Mouse (Mus musculus) liver, adult 2 months (tissue): ENCODE results near the gene Lrfn4. TPM values are rescaled to one million over a fixed set of nuclear protein-coding genes. Genes with fewer than 3 reads are reported as not detected.
A peak's percentile ranks its signal among the peaks of the same experiment; 100 is the strongest.
"Not testable (repeated sequence)": the region's sequence is repeated elsewhere in the genome, so short reads cannot be mapped to it uniquely, and the experiment has no call there.

ENCODE experiments used
- DNase-seq: peaks from one replicate; pipeline ENCODE4 v3.0.0-alpha.2; 2011; ENCODE audit warnings: low read depth, low spot score; ENCODE audit errors: extremely low read depth
- H3K27ac ChIP-seq: fragments of 200-500 bp; replicated peaks from 2 replicates; pipeline ENCODE4 v1.5.1; 2012; ENCODE audit warnings: low read depth, mild to moderate bottlenecking, control low read depth, inconsistent platforms, low read length; ENCODE audit not compliant: insufficient read depth
- H3K27me3 ChIP-seq: fragments of 200-500 bp; 2 replicates; pipeline ENCODE4 v1.6.1; 2012; ENCODE audit warnings: mild to moderate bottlenecking, moderate library complexity, low read length, inconsistent platforms; ENCODE audit not compliant: control insufficient read depth, insufficient read depth
- H3K36me3 ChIP-seq: fragments of 200-500 bp; 2 replicates; pipeline ENCODE4 v1.6.1; 2012; ENCODE audit warnings: low read length, inconsistent platforms; ENCODE audit not compliant: control insufficient read depth, insufficient read depth
- H3K4me1 ChIP-seq: fragments of 200-500 bp; 2 replicates; pipeline ENCODE4 v1.6.1; 2011; ENCODE audit warnings: low read length; ENCODE audit not compliant: control insufficient read depth, insufficient read depth
- H3K4me3 ChIP-seq: fragments of 200-500 bp; 2 replicates; pipeline ENCODE4 v1.5.1; 2011; ENCODE audit warnings: low read depth, mild to moderate bottlenecking, control low read depth, low read length, moderate library complexity; ENCODE audit not compliant: insufficient read depth
- H3K79me2 ChIP-seq: fragments of 200-500 bp; 2 replicates; pipeline ENCODE4 v1.6.1; 2012; ENCODE audit warnings: inconsistent platforms, mild to moderate bottlenecking, low read length, moderate library complexity; ENCODE audit not compliant: control insufficient read depth, insufficient read depth
- H3K9ac ChIP-seq: fragments of 200-500 bp; 2 replicates; pipeline ENCODE4 v1.6.1; 2012; ENCODE audit warnings: low read depth, mild to moderate bottlenecking, control low read depth, inconsistent platforms, low read length
- CTCF ChIP-seq: fragments of 200-500 bp; IDR thresholded peaks from 2 replicates; pipeline ENCODE4 v1.5.1; 2011; ENCODE audit warnings: low read depth, low read length, control low read depth
- POLR2A ChIP-seq: fragments of 200-500 bp; IDR thresholded peaks from 2 replicates; pipeline ENCODE4 v1.6.1; 2011; ENCODE audit warnings: low read length, control low read depth; ENCODE audit not compliant: insufficient read depth; ENCODE audit errors: extremely low read depth
- WGBS: fragments of 180-500 bp; shearing (Covaris S2); methylation state at CpG from one replicate; pipeline ENCODE4 v1.1.7; 2018; 5-methylcytosine and 5-hydroxymethylcytosine counted together
- polyA plus RNA-seq: library from polyadenylated mRNA; depleted of rRNA; stranded (reverse); fragments of >200 nt; gene quantifications from 2 replicates; pipeline ENCODE4 v1.2.3, GENCODE M21; 2012
- total RNA-seq: library from RNA; depleted of rRNA; stranded (reverse); fragments of >200 nt; gene quantifications from 2 replicates; pipeline ENCODE4 v1.2.3, GENCODE M21; 2014

The Lrfn4 gene
- total and polyA plus RNA-seq, 2 experiments, result 0.18 to 0.35 TPM

GRCm38 (mm10) chr19:4593792-4594522 is 21.5 kb downstream of the Lrfn4 start:
- H3K79me2 ChIP-seq, result peaks cover 13% of the 10 kb centered on the region; the same call in 1 of the 2 replicates
- H3K36me3 ChIP-seq, result no peaks in the 10 kb centered on the region
- H3K4me1 ChIP-seq, result peaks cover 48% of the 10 kb centered on the region
- DNase-seq, result peak; percentile 89
- no peaks in the 10 kb centered on the region for H3K27me3 ChIP-seq
- H3K9ac ChIP-seq, result peak overlapping the region; percentile 70
- H3K4me3 ChIP-seq, result peak overlapping the region; percentile 22; the same call in 1 of the 2 replicates
- WGBS, result 15% methylated on average over 7 of the region's 7 CpGs
- H3K27ac ChIP-seq, result peak overlapping the region; percentile 97
- TF ChIP-seq CTCF (no peak), POLR2A (no peak)

GRCm38 (mm10) chr19:4590025-4590424 is 25.4 kb downstream of the Lrfn4 start:
- TF ChIP-seq POLR2A (no peak), CTCF (no peak)
- peaks cover 57% of the 10 kb centered on the region for H3K4me1 ChIP-seq
- WGBS, result 96% methylated on average over 3 of the region's 3 CpGs
- no peak overlapping the region for H3K4me3 ChIP-seq
- peak overlapping the region; percentile 92 for H3K27ac ChIP-seq
- H3K9ac ChIP-seq, result 0 out of 2 replicates have a peak overlapping the region, but pooled peaks have one; percentile 40
- H3K79me2 ChIP-seq, result peaks cover 8% of the 10 kb centered on the region; the same call in 1 of the 2 replicates
- H3K36me3 ChIP-seq, result no peaks in the 10 kb centered on the region
- peak; percentile 50 for DNase-seq
- H3K27me3 ChIP-seq, result no peaks in the 10 kb centered on the region

- DNase-seq, result peak; percentile 83
- Histone ChIP-seq H3K36me3 (no peaks in the 10 kb centered on the region), H3K27ac (peak overlapping the region; percentile 92), H3K9ac (peak overlapping the region; percentile 40), H3K79me2 (peaks cover 10% of the 10 kb centered on the region; the same call in 1 of the 2 replicates), H3K4me3 (no peak overlapping the region), H3K4me1 (peaks cover 60% of the 10 kb centered on the region), H3K27me3 (no peaks in the 10 kb centered on the region)
- TF ChIP-seq CTCF (peak; percentile 84), POLR2A (no peak)
- WGBS, result 24% methylated on average over 1 of the region's 1 CpGs
Observed at GRCm38 (mm10) chr19:4589081-4589480, 26.4 kb downstream of the Lrfn4 start.

DNA sequence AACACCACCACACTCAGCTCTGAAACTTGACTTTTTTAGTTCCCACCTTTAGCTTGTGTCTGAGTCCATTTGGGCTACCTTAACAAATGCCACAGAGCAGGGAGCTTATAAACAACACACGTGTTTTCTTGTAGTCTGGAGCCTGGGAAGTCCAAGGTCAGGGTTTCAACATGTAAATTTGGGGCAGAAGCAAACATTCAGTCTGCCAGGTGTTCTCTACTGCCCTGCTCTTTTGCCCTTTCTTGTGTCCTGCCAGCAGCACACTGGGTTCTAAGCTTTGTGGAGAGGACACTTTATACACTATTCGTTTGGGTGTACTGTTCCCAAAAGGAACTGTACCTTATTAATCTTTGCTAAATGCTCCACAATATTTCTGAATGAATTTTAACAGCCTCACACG is 27.0 kb downstream of the Lrfn4 start:
- TF ChIP-seq CTCF (no peak), POLR2A (no peak)
- Histone ChIP-seq H3K27ac (peak overlapping the region; percentile 97), H3K27me3 (no peaks in the 10 kb centered on the region), H3K9ac (peak overlapping the region; percentile 41), H3K36me3 (no peaks in the 10 kb centered on the region), H3K4me3 (no peak overlapping the region), H3K4me1 (peaks cover 58% of the 10 kb centered on the region), H3K79me2 (peaks cover 16% of the 10 kb centered on the region)
- peak; percentile 100 for DNase-seq
- 20% methylated on average over 3 of the region's 3 CpGs for WGBS

GRCm38 (mm10) chr19:4587426-4587825 is 28.0 kb downstream of the Lrfn4 start:
- WGBS, result 29% methylated on average over 2 of the region's 2 CpGs
- Histone ChIP-seq H3K79me2 (peaks cover 17% of the 10 kb centered on the region), H3K27ac (peak overlapping the region; percentile 78), H3K27me3 (no peaks in the 10 kb centered on the region), H3K4me3 (no peak overlapping the region), H3K4me1 (peaks cover 54% of the 10 kb centered on the region), H3K9ac (no peak overlapping the region), H3K36me3 (no peaks in the 10 kb centered on the region)
- no peak for DNase-seq
- no peak for TF ChIP-seq POLR2A
- no peak for TF ChIP-seq CTCF

- not testable (repeated sequence) for H3K9ac ChIP-seq, H3K36me3 ChIP-seq, DNase-seq, H3K4me3 ChIP-seq, H3K27me3 ChIP-seq
- H3K4me1 ChIP-seq, result peaks cover 57% of the 10 kb centered on the region
- peak overlapping the region; percentile 78 for H3K27ac ChIP-seq
- peaks cover 17% of the 10 kb centered on the region for H3K79me2 ChIP-seq
Observed at GRCm38 (mm10) chr19:4586783-4587182, 28.7 kb downstream of the Lrfn4 start.
